Mouse (Mus musculus) forebrain, embryonic 10.5 days (tissue): Measurements from ENCODE around the gene Ift122. TPM values are rescaled to one million over a fixed set of nuclear protein-coding genes. Genes with fewer than 3 reads are reported as not detected.
A peak's percentile ranks its signal among the peaks of the same experiment; 100 is the strongest.

Source experiments
- DNase-seq: peaks from one replicate; pipeline ENCODE4 v3.0.0-alpha.2; 2017; ENCODE audit warnings: low spot score; ENCODE audit errors: extremely low spot score
- H3K27ac ChIP-seq: fragments of 300-500 bp; sonication (generic); 2 replicates; pipeline ENCODE4 v1.5.1; 2016; ENCODE audit warnings: mild to moderate bottlenecking
- H3K27me3 ChIP-seq: fragments of 300-500 bp; sonication (generic); 2 replicates; pipeline ENCODE4 v1.6.1; 2016; ENCODE audit warnings: mild to moderate bottlenecking; ENCODE audit not compliant: poor library complexity, severe bottlenecking
- H3K36me3 ChIP-seq: fragments of 300-500 bp; sonication (generic); replicated peaks from 2 replicates; pipeline ENCODE4 v1.6.1; 2016; ENCODE audit warnings: mild to moderate bottlenecking, moderate library complexity
- H3K4me1 ChIP-seq: fragments of 300-500 bp; sonication (generic); 2 replicates; pipeline ENCODE4 v1.6.1; 2016
- H3K4me3 ChIP-seq: fragments of 300-500 bp; sonication (generic); 2 replicates; pipeline ENCODE4 v1.5.1; 2016; ENCODE audit warnings: mild to moderate bottlenecking, moderate library complexity
- H3K9me3 ChIP-seq: fragments of 300-500 bp; sonication (generic); 2 replicates; pipeline ENCODE4 v1.6.1; 2016; ENCODE audit warnings: mild to moderate bottlenecking, moderate library complexity
- WGBS: fragments of 180-500 bp; shearing (Covaris S2); methylation state at CpG from one replicate; pipeline ENCODE4 v1.1.7; 2016; 5-methylcytosine and 5-hydroxymethylcytosine counted together
- polyA plus RNA-seq: library from polyadenylated mRNA; unstranded; fragments of >200 nt; fragmentation: Nextera tagmentation; extraction: Ambion mirVana; gene quantifications from 2 replicates; pipeline ENCODE4 v1.2.1, GENCODE M21; 2016

The Ift122 gene
- polyA plus RNA-seq, 1 experiment from 2014 or later: 31.0 TPM

DNA sequence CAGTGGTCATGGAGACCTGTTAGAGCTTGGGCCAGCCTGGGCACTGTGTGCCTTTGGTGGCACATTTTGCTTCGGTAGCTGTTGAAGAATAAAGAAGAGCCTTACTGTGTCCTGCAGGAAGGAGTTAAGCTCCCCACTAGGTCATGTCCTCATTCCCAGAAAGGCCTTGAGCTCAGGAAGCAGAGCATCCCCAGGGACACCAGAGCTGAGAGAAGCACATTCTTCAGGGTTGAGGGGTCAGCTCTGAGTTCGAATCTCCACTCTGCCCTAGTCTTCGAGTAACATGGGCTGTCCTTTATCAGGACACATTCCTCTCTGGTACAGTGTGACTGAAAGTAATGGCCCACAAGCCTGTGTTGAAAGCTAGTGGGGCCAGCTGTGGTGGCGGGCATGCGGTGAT lies 66.6 kb downstream of the Ift122 start:
- Histone ChIP-seq H3K9me3 (no peaks in the 10 kb centered on the region), H3K27me3 (no peaks in the 10 kb centered on the region), H3K4me3 (no peak overlapping the region), H3K36me3 (peaks cover 34% of the 10 kb centered on the region), H3K4me1 (peaks cover 7% of the 10 kb centered on the region), H3K27ac (no peak overlapping the region)
- WGBS: 88% methylated on average over 5 of the region's 5 CpGs
- no peak for DNase-seq

- Histone ChIP-seq H3K4me3 (no peak overlapping the region), H3K9me3 (no peaks in the 10 kb centered on the region), H3K27me3 (no peaks in the 10 kb centered on the region), H3K36me3 (peaks cover 14% of the 10 kb centered on the region; the same call in 1 of the 2 replicates), H3K4me1 (peaks cover 49% of the 10 kb centered on the region), H3K27ac (peak overlapping the region; percentile 40; the same call in 1 of the 2 replicates)
- 55% methylated on average over 6 of the region's 6 CpGs for WGBS
- DNase-seq: no peak
Measured at GRCm38 (mm10) chr6:115924829-115925228, 71.6 kb downstream of the Ift122 start.

DNA sequence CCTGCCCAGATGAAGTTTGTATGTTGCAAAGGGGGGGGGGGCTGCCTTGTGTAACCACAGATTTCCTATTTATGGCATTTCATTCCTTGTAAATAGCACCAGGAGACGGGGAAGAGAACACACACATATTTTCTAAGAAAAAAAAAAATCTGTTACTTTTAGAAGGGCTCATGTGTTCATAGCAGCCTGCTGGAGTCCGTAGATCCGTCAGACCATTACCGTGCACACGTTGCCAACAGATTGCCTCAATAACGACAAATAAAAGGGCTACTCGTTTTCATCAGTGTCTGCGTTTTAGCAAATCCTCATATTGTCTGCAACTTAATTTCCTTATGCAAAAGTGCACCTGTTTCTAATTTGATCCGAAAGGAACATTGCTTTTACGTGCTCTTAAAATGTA lies 73.1 kb downstream of the Ift122 start:
- H3K27ac ChIP-seq: 0 out of 2 replicates have a peak overlapping the region, but pooled peaks have one; percentile 6
- DNase-seq: no peak
- WGBS: 86% methylated on average over 10 of the region's 10 CpGs
- H3K36me3 ChIP-seq: peaks cover 10% of the 10 kb centered on the region; the same call in 1 of the 2 replicates
- H3K27me3 ChIP-seq: no peaks in the 10 kb centered on the region
- no peaks in the 10 kb centered on the region for H3K9me3 ChIP-seq
- no peak overlapping the region for H3K4me3 ChIP-seq
- H3K4me1 ChIP-seq: peaks cover 57% of the 10 kb centered on the region

DNA sequence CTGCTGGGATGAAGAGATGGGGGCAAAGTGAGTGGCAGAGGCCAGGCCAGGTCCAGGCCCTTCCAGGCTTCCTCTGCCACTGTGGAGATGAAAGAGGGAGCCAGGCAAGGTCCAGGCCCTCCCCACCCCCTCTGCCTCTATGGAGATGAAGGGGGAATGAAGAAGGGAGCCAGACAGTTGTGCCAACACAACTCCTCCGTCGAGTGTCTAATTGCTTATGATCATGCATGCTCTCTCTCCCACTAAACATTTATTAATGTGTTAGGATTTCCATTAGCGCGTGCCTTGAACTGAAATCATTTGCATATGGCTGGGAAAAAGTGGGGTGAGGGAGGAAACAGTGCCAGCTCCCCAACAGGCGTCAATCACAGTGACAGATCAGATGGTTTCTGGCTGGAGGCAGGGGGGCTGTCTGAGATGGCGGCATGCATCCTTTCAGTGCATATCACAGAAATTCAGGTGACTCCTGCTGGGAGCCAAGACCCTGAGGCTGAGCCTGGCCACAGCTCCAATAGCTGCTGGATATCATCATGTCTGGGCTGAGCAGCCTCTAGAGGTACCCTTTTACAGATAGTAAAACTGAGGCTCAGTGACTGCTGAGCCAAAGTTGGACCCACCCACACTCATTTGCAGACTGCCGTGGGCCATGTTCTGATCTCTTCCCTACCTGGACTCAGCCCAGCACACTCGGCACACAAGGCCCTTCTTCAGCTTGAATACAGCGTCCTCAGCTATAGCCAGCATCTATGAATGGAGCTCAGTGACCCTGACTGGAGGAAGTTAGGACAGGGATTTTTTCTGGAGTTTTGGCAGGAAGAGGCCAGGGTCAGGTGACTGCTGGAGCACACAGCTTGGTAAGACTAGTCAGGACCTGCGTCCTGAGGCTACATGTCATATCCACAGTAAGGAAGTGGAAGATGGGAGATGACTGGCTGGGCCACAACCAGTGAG lies 74.3 kb downstream of the Ift122 start:
- 83% methylated on average over 10 of the region's 10 CpGs for WGBS
- peak overlapping the region; percentile 1; the same call in 1 of the 2 replicates for H3K27ac ChIP-seq
- H3K4me3 ChIP-seq: no peak overlapping the region
- peaks cover 10% of the 10 kb centered on the region; the same call in 1 of the 2 replicates for H3K36me3 ChIP-seq
- H3K27me3 ChIP-seq: no peaks in the 10 kb centered on the region
- no peak for DNase-seq
- H3K4me1 ChIP-seq: peaks cover 60% of the 10 kb centered on the region
- H3K9me3 ChIP-seq: no peaks in the 10 kb centered on the region

DNA sequence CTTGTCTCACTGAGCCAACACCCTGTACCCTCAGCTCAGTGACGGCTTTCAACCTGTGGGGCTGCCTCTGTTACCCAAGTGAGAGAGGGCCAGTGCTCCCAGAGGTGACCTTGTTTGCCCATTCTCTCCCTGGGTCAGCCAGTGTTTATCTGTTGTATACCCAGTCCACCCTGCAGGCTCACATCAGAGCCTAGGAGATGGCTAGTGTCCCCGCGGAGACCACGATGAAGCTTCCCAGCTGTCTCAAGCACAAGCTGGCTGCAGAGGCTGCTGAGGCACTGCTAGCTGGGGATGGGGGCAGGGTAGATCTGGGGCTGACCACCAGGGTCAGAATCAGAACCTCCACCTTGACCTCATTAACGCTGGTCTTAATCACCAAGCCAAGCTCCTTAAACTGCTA lies 76.7 kb downstream of the Ift122 start:
- Histone ChIP-seq H3K9me3 (no peaks in the 10 kb centered on the region), H3K4me1 (peaks cover 52% of the 10 kb centered on the region), H3K27ac (peak overlapping the region; percentile 56; the same call in 1 of the 2 replicates), H3K36me3 (no peaks in the 10 kb centered on the region), H3K27me3 (no peaks in the 10 kb centered on the region), H3K4me3 (no peak overlapping the region)
- 69% methylated on average over 5 of the region's 5 CpGs for WGBS
- no peak for DNase-seq

GRCm38 (mm10) chr6:115931639-115932038 lies 78.4 kb downstream of the Ift122 start, which contains the start of gene Rho:
Gene Rho (plus strand): TSS chr6:115931748.
- H3K36me3 ChIP-seq: no peaks in the 10 kb centered on the region
- peaks cover 37% of the 10 kb centered on the region for H3K4me1 ChIP-seq
- no peaks in the 10 kb centered on the region for H3K27me3 ChIP-seq
- no peak for DNase-seq
- H3K4me3 ChIP-seq: no peak within 1 kb of the TSS
- H3K9me3 ChIP-seq: no peaks in the 10 kb centered on the region
- 90% methylated on average over 14 of the region's 14 CpGs for WGBS
- H3K27ac ChIP-seq: 0 out of 2 replicates have a peak within 1 kb of the TSS, but pooled peaks have one; percentile 17

- Histone ChIP-seq H3K27ac (no peak overlapping the region), H3K27me3 (no peaks in the 10 kb centered on the region), H3K36me3 (no peaks in the 10 kb centered on the region), H3K4me3 (no peak overlapping the region), H3K9me3 (no peaks in the 10 kb centered on the region), H3K4me1 (peaks cover 30% of the 10 kb centered on the region)
- WGBS: 84% methylated on average over 3 of the region's 3 CpGs
- no peak for DNase-seq
Measured at GRCm38 (mm10) chr6:115932391-115932790, 79.1 kb downstream of the Ift122 start.

GRCm38 (mm10) chr6:115935544-115935943 lies 82.3 kb downstream of the Ift122 start:
- no peak for DNase-seq

GRCm38 (mm10) chr6:115938011-115938410 lies 84.7 kb downstream of the Ift122 start:
- 88% methylated on average over 2 of the region's 2 CpGs for WGBS
- Histone ChIP-seq H3K27me3 (no peaks in the 10 kb centered on the region), H3K36me3 (no peaks in the 10 kb centered on the region), H3K4me1 (peaks cover 9% of the 10 kb centered on the region), H3K9me3 (no peaks in the 10 kb centered on the region), H3K4me3 (no peak overlapping the region), H3K27ac (no peak overlapping the region)
- DNase-seq: no peak

More at GRCm38 (mm10) chr6:115935544-115935943, 82.3 kb downstream of the Ift122 start:
- Histone ChIP-seq H3K36me3 (no peaks in the 10 kb centered on the region), H3K9me3 (no peaks in the 10 kb centered on the region), H3K4me3 (no peak overlapping the region), H3K27ac (no peak overlapping the region), H3K4me1 (peaks cover 4% of the 10 kb centered on the region; the same call in 1 of the 2 replicates), H3K27me3 (no peaks in the 10 kb centered on the region)
- WGBS: 89% methylated on average over 8 of the region's 8 CpGs

DNA sequence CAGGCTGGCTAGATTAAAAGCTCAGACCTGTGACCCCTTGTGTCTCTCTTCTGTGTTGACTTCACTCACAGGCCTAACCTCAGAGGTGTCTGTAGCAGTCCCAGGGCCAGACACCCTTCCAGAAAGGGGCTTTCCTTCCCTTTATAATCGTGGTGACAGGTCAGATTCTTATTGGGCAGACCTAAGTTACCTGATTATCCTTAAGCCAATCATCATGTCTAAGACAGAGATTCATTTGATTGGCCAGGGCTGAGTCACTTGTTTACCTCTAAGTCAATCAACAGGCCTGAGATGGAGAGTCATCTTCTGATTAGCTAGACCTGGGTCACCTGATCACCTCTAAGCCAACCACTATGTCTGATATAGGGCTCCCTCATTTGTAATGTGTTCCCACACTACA lies 85.5 kb downstream of the Ift122 start:
- Histone ChIP-seq H3K27me3 (no peaks in the 10 kb centered on the region), H3K4me3 (no peak overlapping the region), H3K36me3 (no peaks in the 10 kb centered on the region), H3K9me3 (no peaks in the 10 kb centered on the region), H3K4me1 (peaks cover 9% of the 10 kb centered on the region), H3K27ac (no peak overlapping the region)
- WGBS: 77% methylated on average over 1 of the region's 1 CpGs
- no peak for DNase-seq

- Histone ChIP-seq H3K27me3 (no peaks in the 10 kb centered on the region), H3K9me3 (no peaks in the 10 kb centered on the region), H3K36me3 (no peaks in the 10 kb centered on the region), H3K4me3 (no peak overlapping the region), H3K27ac (no peak overlapping the region), H3K4me1 (peaks cover 9% of the 10 kb centered on the region)
- no peak for DNase-seq
- 87% methylated on average over 1 of the region's 1 CpGs for WGBS
Measured at GRCm38 (mm10) chr6:115940603-115941002, 87.3 kb downstream of the Ift122 start.

DNA sequence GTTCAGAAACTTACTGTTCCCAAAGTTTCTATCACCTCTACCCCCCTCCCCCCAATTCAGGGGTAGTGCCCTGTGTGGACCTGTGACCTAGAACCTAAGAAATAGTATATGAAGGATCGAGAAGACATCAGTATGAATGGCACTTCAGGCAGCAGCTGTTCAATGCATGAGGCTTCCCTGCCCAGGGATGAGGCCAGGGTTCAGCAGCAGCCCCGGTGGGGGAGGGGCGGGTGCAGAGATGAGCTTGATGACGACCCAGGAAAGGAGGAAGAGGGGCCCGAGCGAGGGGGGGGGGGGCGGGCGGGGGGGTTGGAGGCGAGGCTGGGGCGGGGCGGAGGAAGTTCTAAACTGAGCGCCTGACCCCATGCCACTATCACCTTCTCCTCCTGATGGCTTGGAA lies 87.9 kb downstream of the Ift122 start:
- no peaks in the 10 kb centered on the region for H3K27me3 ChIP-seq
- 14% methylated on average over 9 of the region's 12 CpGs for WGBS
- 0 out of 2 replicates have a peak overlapping the region, but pooled peaks have one; percentile 4 for H3K27ac ChIP-seq
- no peaks in the 10 kb centered on the region for H3K9me3 ChIP-seq
- H3K36me3 ChIP-seq: no peaks in the 10 kb centered on the region
- peaks cover 9% of the 10 kb centered on the region for H3K4me1 ChIP-seq
- no peak overlapping the region for H3K4me3 ChIP-seq
- DNase-seq: no peak
